Mouse (Mus musculus) midbrain, postnatal 0 days (tissue): ENCODE measurements around the gene Stxbp1. TPM values are rescaled to one million over a fixed set of nuclear protein-coding genes. Genes with fewer than 3 reads are reported as not detected.

Source experiments
- ATAC-seq: fragments of 200-750 bp; cut with Nextera tagmentation; 2 replicates; pipeline ENCODE4 v1.8.0; 2017; ENCODE audit warnings: moderate number of reproducible peaks, mild to moderate bottlenecking, moderate TSS enrichment, moderate library complexity; ENCODE audit not compliant: low FRiP score
- DNase-seq: peaks from one replicate; pipeline ENCODE4 v3.0.0-alpha.2; 2015; ENCODE audit warnings: low spot score
- H3K27ac ChIP-seq: fragments of 300-500 bp; sonication (generic); 2 replicates; pipeline ENCODE4 v1.5.1; 2014; ENCODE audit warnings: low read depth, mild to moderate bottlenecking, low read length, mixed read lengths
- H3K27me3 ChIP-seq: fragments of 300-500 bp; sonication (generic); 2 replicates; pipeline ENCODE4 v1.6.1; 2014; ENCODE audit warnings: low read length, control low read depth, mixed read lengths; ENCODE audit not compliant: insufficient read depth
- H3K36me3 ChIP-seq: fragments of 300-500 bp; sonication (generic); 2 replicates; pipeline ENCODE4 v1.6.1; 2014; ENCODE audit warnings: low read length, control low read depth, mixed read lengths; ENCODE audit not compliant: insufficient read depth
- H3K4me1 ChIP-seq: fragments of 300-500 bp; sonication (generic); 2 replicates; pipeline ENCODE4 v1.6.1; 2014; ENCODE audit warnings: mild to moderate bottlenecking, control low read depth, antibody characterized with exemption, low read length, mixed read lengths; ENCODE audit not compliant: insufficient read depth
- H3K4me2 ChIP-seq: fragments of 300-500 bp; sonication (generic); 2 replicates; pipeline ENCODE4 v1.6.1; 2014; ENCODE audit warnings: low read depth, mild to moderate bottlenecking, low read length, mixed read lengths; ENCODE audit not compliant: poor library complexity, severe bottlenecking
- H3K4me3 ChIP-seq: fragments of 300-500 bp; sonication (generic); 2 replicates; pipeline ENCODE4 v1.5.1; 2014; ENCODE audit warnings: low read depth, mild to moderate bottlenecking, low read length, moderate library complexity
- H3K9ac ChIP-seq: fragments of 300-500 bp; sonication (generic); replicated peaks from 2 replicates; pipeline ENCODE4 v1.6.1; 2014; ENCODE audit warnings: mild to moderate bottlenecking, low read length, moderate library complexity, mixed read lengths; ENCODE audit not compliant: poor library complexity, severe bottlenecking
- H3K9me3 ChIP-seq: fragments of 300-500 bp; sonication (generic); 2 replicates; pipeline ENCODE4 v1.6.1; 2016; ENCODE audit warnings: low read length, control low read depth
- CTCF ChIP-seq: IDR thresholded peaks from 2 replicates; pipeline ENCODE4 v1.5.1; 2016; ENCODE audit warnings: antibody characterized with exemption, mild to moderate bottlenecking
- WGBS: fragments of 180-500 bp; shearing (Covaris S2); extraction: QIAGEN DNeasy Blood & Tissue Kit; methylation state at CpG from one replicate; pipeline ENCODE4 v1.1.7; 2014; 5-methylcytosine and 5-hydroxymethylcytosine counted together
- polyA plus RNA-seq: library from polyadenylated mRNA; unstranded; fragments of >200 nt; fragmentation: Nextera tagmentation; extraction: Ambion mirVana; gene quantifications from 2 replicates; pipeline ENCODE4 v1.2.1, GENCODE M21; 2015
- total RNA-seq: library from RNA; depleted of rRNA; stranded (reverse); fragments of >200 nt; gene quantifications from 2 replicates; pipeline ENCODE4 v1.2.3, GENCODE M21; 2014

Gene Stxbp1
- total and polyA plus RNA-seq, 2 experiments from 2014 or later = 185 to 424 TPM

GRCm38 (mm10) chr2:32838147-32838884 is 8.7 kb downstream of the Stxbp1 start:
- WGBS = 66% methylated on average over 9 of the region's 9 CpGs
- H3K4me2 ChIP-seq = no peak overlapping the region
- no peaks in the 10 kb centered on the region for H3K4me1 ChIP-seq
- peaks cover 12% of the 10 kb centered on the region; the same call in 1 of the 2 replicates for H3K36me3 ChIP-seq
- H3K27me3 ChIP-seq = no peaks in the 10 kb centered on the region
- no peak overlapping the region for H3K27ac ChIP-seq
- no peak for TF ChIP-seq CTCF
- no peak overlapping the region for H3K9ac ChIP-seq
- no peaks in the 10 kb centered on the region for H3K9me3 ChIP-seq
- H3K4me3 ChIP-seq = no peak overlapping the region
- DNase-seq (no peak), ATAC-seq (no peak)

GRCm38 (mm10) chr2:32835588-32835987 is 11.5 kb downstream of the Stxbp1 start:
- Histone ChIP-seq H3K9me3 (no peaks in the 10 kb centered on the region), H3K4me3 (no peak overlapping the region), H3K27ac (no peak overlapping the region), H3K4me2 (no peak overlapping the region), H3K4me1 (no peaks in the 10 kb centered on the region), H3K27me3 (no peaks in the 10 kb centered on the region), H3K9ac (no peak overlapping the region), H3K36me3 (0 out of 2 replicates have a peak, but pooled peaks cover 5% of the 10 kb centered on the region)
- ATAC-seq = no peak
- DNase-seq = no peak
- TF ChIP-seq CTCF = no peak

GRCm38 (mm10) chr2:32834496-32834895 is 12.5 kb downstream of the Stxbp1 start:
- Histone ChIP-seq H3K27me3 (no peaks in the 10 kb centered on the region), H3K9me3 (no peaks in the 10 kb centered on the region), H3K4me3 (no peak overlapping the region), H3K9ac (no peak overlapping the region), H3K4me1 (no peaks in the 10 kb centered on the region), H3K27ac (no peak overlapping the region), H3K4me2 (no peak overlapping the region), H3K36me3 (0 out of 2 replicates have a peak, but pooled peaks cover under 1% of the 10 kb centered on the region)
- no peak for ATAC-seq
- TF ChIP-seq CTCF = no peak
- DNase-seq = no peak
- WGBS = 69% methylated on average over 7 of the region's 7 CpGs

- WGBS = 58% methylated on average over 11 of the region's 11 CpGs
- no peaks in the 10 kb centered on the region for H3K36me3 ChIP-seq
- DNase-seq = no peak
- no peaks in the 10 kb centered on the region for H3K9me3 ChIP-seq
- H3K9ac ChIP-seq = no peak overlapping the region
- ATAC-seq = no peak
- H3K4me1 ChIP-seq = no peaks in the 10 kb centered on the region
- no peak overlapping the region for H3K4me2 ChIP-seq
- H3K27me3 ChIP-seq = no peaks in the 10 kb centered on the region
- TF ChIP-seq CTCF = no peak
- no peak overlapping the region for H3K27ac ChIP-seq
- H3K4me3 ChIP-seq = no peak overlapping the region
Measured at GRCm38 (mm10) chr2:32828979-32829676, 17.9 kb downstream of the Stxbp1 start.

GRCm38 (mm10) chr2:32825796-32826195 is 21.2 kb downstream of the Stxbp1 start:
- WGBS = 88% methylated on average over 6 of the region's 6 CpGs
- Histone ChIP-seq H3K4me3 (no peak overlapping the region), H3K27ac (no peak overlapping the region), H3K27me3 (no peaks in the 10 kb centered on the region), H3K4me2 (no peak overlapping the region), H3K4me1 (no peaks in the 10 kb centered on the region), H3K9me3 (no peaks in the 10 kb centered on the region), H3K9ac (no peak overlapping the region), H3K36me3 (peaks cover 10% of the 10 kb centered on the region)
- ATAC-seq (no peak), DNase-seq (no peak)
- TF ChIP-seq CTCF = no peak

GRCm38 (mm10) chr2:32824778-32825177 is 22.3 kb downstream of the Stxbp1 start:
- Histone ChIP-seq H3K4me1 (no peaks in the 10 kb centered on the region), H3K4me3 (no peak overlapping the region), H3K36me3 (peaks cover 17% of the 10 kb centered on the region), H3K9me3 (no peaks in the 10 kb centered on the region), H3K27ac (no peak overlapping the region), H3K27me3 (no peaks in the 10 kb centered on the region), H3K9ac (no peak overlapping the region), H3K4me2 (no peak overlapping the region)
- TF ChIP-seq CTCF = no peak
- DNase-seq (no peak), ATAC-seq (no peak)
- WGBS = 90% methylated on average over 1 of the region's 1 CpGs
